Mouse (Mus musculus): ENCODE measurements around the gene Abtb1. TPM values are rescaled to one million over a fixed set of nuclear protein-coding genes. Genes with fewer than 3 reads are reported as not detected.

Abtb1 gene
- polyA plus RNA-seq, 1 experiment = 239 TPM

DNA sequence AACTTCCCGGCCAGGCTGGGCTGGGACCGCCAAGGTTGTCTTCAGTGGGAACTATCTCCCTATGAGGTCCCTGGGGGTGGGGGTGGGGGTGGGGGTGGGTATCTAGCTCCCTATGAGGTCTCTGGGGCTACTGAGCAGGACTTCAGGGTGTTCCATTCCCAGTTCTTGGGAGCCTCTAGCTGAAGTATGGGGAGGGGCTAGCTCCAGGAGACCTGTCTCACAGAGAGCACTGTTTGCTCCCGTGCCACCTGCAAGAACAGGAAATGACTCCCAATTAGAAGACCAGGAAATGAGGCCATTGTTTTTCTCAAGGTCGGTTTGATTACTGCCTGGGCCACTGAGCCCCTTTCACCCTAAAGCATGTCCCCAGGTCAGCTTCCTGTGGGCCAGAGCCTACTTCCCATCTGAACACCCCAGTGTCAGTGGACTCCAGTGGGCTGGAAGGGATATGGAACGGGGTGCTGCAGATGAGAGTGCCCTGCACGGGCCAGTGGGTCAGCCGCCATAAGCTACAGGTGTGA, 29.8 kb downstream of the Abtb1 start:
- Histone ChIP-seq H3K27me3 (ENCODE audit: control insufficient read depth, insufficient read depth, low read length) (no peaks in the 10 kb centered on the region), H3K36me3 (ENCODE audit: control insufficient read depth, insufficient read depth, low read length) (no peaks in the 10 kb centered on the region), H3K4me1 (replicated peaks; ENCODE audit: control insufficient read depth, insufficient read depth, low read length) (peaks cover 31% of the 10 kb centered on the region), H3K27ac (ENCODE audit: control insufficient read depth, insufficient read depth, low read length) (no peak overlapping the region), H3K4me3 (ENCODE audit: control insufficient read depth, insufficient read depth, low read length) (no peak overlapping the region)
- no peak for DNase-seq
- TF ChIP-seq POLR2A (IDR thresholded peaks at IDR 0.05; ENCODE audit: control insufficient read depth, extremely low read depth, insufficient read depth, low read length, poor library complexity) (no peak), CTCF (IDR thresholded peaks at IDR 0.05; ENCODE audit: borderline replicate concordance, control insufficient read depth, extremely low read depth, insufficient read depth, low read length, poor library complexity) (no peak)
- WGBS = 34% methylated on average over 7 of the region's 7 CpGs

GRCm38 (mm10) chr6:88811396-88811795, 30.4 kb downstream of the Abtb1 start:
- no peak for TF ChIP-seq CTCF (IDR thresholded peaks at IDR 0.05; ENCODE audit: borderline replicate concordance, control insufficient read depth, extremely low read depth, insufficient read depth, low read length, poor library complexity)
- no peak for TF ChIP-seq POLR2A (IDR thresholded peaks at IDR 0.05; ENCODE audit: control insufficient read depth, extremely low read depth, insufficient read depth, low read length, poor library complexity)
- 4% methylated on average over 7 of the region's 7 CpGs for WGBS
- no peak overlapping the region for H3K4me3 ChIP-seq (ENCODE audit: control insufficient read depth, insufficient read depth, low read length)
- peaks cover 31% of the 10 kb centered on the region for H3K4me1 ChIP-seq (replicated peaks; ENCODE audit: control insufficient read depth, insufficient read depth, low read length)
- no peak for DNase-seq
- H3K27me3 ChIP-seq (ENCODE audit: control insufficient read depth, insufficient read depth, low read length) = no peaks in the 10 kb centered on the region
- H3K27ac ChIP-seq (ENCODE audit: control insufficient read depth, insufficient read depth, low read length) = no peak overlapping the region
- H3K36me3 ChIP-seq (ENCODE audit: control insufficient read depth, insufficient read depth, low read length) = no peaks in the 10 kb centered on the region

DNA sequence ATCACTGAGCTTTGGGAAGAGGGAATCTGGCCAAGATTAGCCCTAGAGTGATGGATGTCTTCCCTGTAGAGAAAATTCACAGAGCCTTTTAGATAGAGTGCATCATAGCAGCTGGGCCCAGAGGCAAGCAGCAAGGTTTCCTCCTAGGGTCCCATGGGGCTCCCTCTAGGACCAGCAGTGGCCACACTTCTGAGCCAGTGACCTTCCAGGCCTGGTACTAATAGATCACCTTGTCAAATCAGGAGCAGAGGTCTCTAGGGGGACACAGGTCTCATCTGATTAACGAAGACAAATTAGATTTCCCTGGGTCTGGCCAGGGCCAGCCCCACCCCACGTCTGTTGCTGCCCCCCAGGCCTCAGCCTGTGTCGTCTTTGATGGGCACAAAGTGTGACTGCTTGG, 31.5 kb downstream of the Abtb1 start:
- H3K36me3 ChIP-seq (ENCODE audit: control insufficient read depth, insufficient read depth, low read length) = no peaks in the 10 kb centered on the region
- peaks cover 31% of the 10 kb centered on the region for H3K4me1 ChIP-seq (replicated peaks; ENCODE audit: control insufficient read depth, insufficient read depth, low read length)
- WGBS = 93% methylated on average over 3 of the region's 3 CpGs
- TF ChIP-seq CTCF (IDR thresholded peaks at IDR 0.05; ENCODE audit: borderline replicate concordance, control insufficient read depth, extremely low read depth, insufficient read depth, low read length, poor library complexity) = no peak
- no peak for TF ChIP-seq POLR2A (IDR thresholded peaks at IDR 0.05; ENCODE audit: control insufficient read depth, extremely low read depth, insufficient read depth, low read length, poor library complexity)
- no peaks in the 10 kb centered on the region for H3K27me3 ChIP-seq (ENCODE audit: control insufficient read depth, insufficient read depth, low read length)
- DNase-seq = no peak
- H3K27ac ChIP-seq (ENCODE audit: control insufficient read depth, insufficient read depth, low read length) = no peak overlapping the region
- H3K4me3 ChIP-seq (ENCODE audit: control insufficient read depth, insufficient read depth, low read length) = no peak overlapping the region

- no peak overlapping the region for H3K4me3 ChIP-seq (ENCODE audit: control insufficient read depth, insufficient read depth, low read length)
- H3K4me1 ChIP-seq (replicated peaks; ENCODE audit: control insufficient read depth, insufficient read depth, low read length) = peaks cover 31% of the 10 kb centered on the region
- H3K27ac ChIP-seq (ENCODE audit: control insufficient read depth, insufficient read depth, low read length) = no peak overlapping the region
- H3K36me3 ChIP-seq (ENCODE audit: control insufficient read depth, insufficient read depth, low read length) = no peaks in the 10 kb centered on the region
- WGBS = 81% methylated on average over 23 of the region's 23 CpGs
- no peak for DNase-seq
- no peaks in the 10 kb centered on the region for H3K27me3 ChIP-seq (ENCODE audit: control insufficient read depth, insufficient read depth, low read length)
- TF ChIP-seq CTCF (IDR thresholded peaks at IDR 0.05; ENCODE audit: borderline replicate concordance, control insufficient read depth, extremely low read depth, insufficient read depth, low read length, poor library complexity) (no peak), POLR2A (IDR thresholded peaks at IDR 0.05; ENCODE audit: control insufficient read depth, extremely low read depth, insufficient read depth, low read length, poor library complexity) (no peak)
These were observed 32.4 kb downstream of the Abtb1 start for GRCm38 (mm10) chr6:88809091-88810037.

DNA sequence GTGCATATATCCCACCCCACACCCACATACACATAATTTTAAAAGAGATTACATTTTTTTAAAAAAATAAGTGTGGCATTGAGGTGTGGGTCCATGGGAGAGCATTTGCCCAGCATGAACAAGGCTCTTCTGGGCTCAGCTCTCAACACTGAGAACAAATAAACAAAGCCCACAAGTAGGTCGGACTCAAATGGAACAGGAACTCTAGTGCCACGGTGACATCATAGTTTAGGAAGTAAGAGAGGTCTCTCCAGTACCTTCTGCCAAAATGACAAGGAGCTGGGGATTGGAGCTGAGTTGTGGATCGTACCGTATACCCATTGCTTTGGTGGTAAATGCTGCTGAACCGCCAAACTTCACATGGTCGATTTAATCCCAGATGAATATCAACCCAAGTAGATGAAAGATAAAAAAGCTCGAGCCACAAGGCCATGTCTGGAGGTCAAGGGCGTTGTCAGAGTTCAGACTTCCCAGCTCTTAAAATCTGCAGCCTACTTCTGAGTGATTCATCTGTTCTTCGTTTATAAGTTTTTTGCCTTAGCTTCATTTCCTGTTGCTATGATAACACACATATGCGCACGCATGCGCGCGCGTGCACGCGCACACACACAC, 36.7 kb downstream of the Abtb1 start:
- Histone ChIP-seq H3K27me3 (ENCODE audit: control insufficient read depth, insufficient read depth, low read length) (no peaks in the 10 kb centered on the region), H3K27ac (ENCODE audit: control insufficient read depth, insufficient read depth, low read length) (no peak overlapping the region), H3K36me3 (ENCODE audit: control insufficient read depth, insufficient read depth, low read length) (no peaks in the 10 kb centered on the region), H3K4me1 (replicated peaks; ENCODE audit: control insufficient read depth, insufficient read depth, low read length) (peaks cover 14% of the 10 kb centered on the region), H3K4me3 (ENCODE audit: control insufficient read depth, insufficient read depth, low read length) (no peak overlapping the region)
- 91% methylated on average over 17 of the region's 17 CpGs for WGBS
- TF ChIP-seq POLR2A (IDR thresholded peaks at IDR 0.05; ENCODE audit: control insufficient read depth, extremely low read depth, insufficient read depth, low read length, poor library complexity) = no peak
- DNase-seq = no peak

- H3K27ac ChIP-seq (ENCODE audit: control insufficient read depth, insufficient read depth, low read length) = no peak overlapping the region
These were observed 37.7 kb downstream of the Abtb1 start for GRCm38 (mm10) chr6:88803957-88804695.

More at GRCm38 (mm10) chr6:88803957-88804695, 37.7 kb downstream of the Abtb1 start:
- Histone ChIP-seq H3K36me3 (ENCODE audit: control insufficient read depth, insufficient read depth, low read length) (no peaks in the 10 kb centered on the region), H3K4me3 (ENCODE audit: control insufficient read depth, insufficient read depth, low read length) (no peak overlapping the region), H3K4me1 (replicated peaks; ENCODE audit: control insufficient read depth, insufficient read depth, low read length) (peaks cover 9% of the 10 kb centered on the region), H3K27me3 (ENCODE audit: control insufficient read depth, insufficient read depth, low read length) (no peaks in the 10 kb centered on the region)
- WGBS = 78% methylated on average over 4 of the region's 4 CpGs
- TF ChIP-seq CTCF (IDR thresholded peaks at IDR 0.05; ENCODE audit: borderline replicate concordance, control insufficient read depth, extremely low read depth, insufficient read depth, low read length, poor library complexity) (no peak), POLR2A (IDR thresholded peaks at IDR 0.05; ENCODE audit: control insufficient read depth, extremely low read depth, insufficient read depth, low read length, poor library complexity) (no peak)
- no peak for DNase-seq

Data from thymus, adult 2 months (tissue).